ENCODE assay signal across 7 mouse cellular contexts in the genomic region with DNA sequence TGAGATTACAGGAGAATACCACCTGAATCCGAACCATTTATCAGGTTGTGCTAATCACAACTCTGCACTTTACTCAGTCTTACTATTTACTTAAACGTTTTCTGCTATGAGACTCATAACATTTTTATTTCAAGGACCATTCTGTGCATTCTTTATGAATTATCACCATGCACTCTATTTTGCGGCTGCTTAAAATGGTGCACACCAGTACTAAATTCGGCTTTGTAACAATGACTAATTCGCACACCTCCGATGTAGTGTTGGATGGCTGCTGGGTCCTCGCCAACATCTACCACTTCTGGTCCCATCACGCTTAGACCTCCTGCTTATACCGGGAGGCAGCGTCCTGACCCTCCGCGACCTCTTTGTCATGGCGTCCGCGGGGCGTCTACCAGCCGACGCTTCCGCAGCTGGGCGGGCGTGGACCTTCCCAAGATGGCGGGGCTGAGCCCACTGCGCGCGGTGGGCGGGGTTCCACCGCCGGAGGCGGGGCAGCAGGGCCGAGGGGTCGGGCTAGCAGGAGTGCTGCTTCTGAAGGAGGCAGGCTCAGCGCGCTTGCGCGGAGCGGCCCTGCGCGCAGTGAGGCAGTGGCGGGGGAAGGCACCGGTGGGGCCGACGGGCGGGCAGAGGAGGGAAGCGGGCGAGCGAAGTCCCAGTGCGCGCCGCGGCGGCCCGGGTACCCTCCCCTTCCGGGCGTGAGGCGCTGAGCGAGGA. TPM values are rescaled to one million over a fixed set of nuclear protein-coding genes. Genes with fewer than 3 reads are reported as not detected.
A peak's percentile ranks its signal among the peaks of the same experiment; 100 is the strongest.
DNase-seq lines count a peak whose midpoint lies in the region; ATAC-seq lines count a peak whose summit lies in the region.

Ube2g1 (plus strand) TSS at position 590 of the 714 bp plus-strand sequence.

- H3K4me2 ChIP-seq in intestine, embryonic 16.5 days (ENCODE audit: low read depth, low read length), result peak within 1 kb of the TSS; percentile 75
- H3K4me2 ChIP-seq in midbrain, embryonic 11.5 days, result peak within 1 kb of the TSS; percentile 59

- no peaks in the 10 kb centered on the region for H3K9me3 ChIP-seq in intestine, embryonic 16.5 days (ENCODE audit: control insufficient read depth, low read length)
- H3K9me3 ChIP-seq in midbrain, embryonic 11.5 days (ENCODE audit: control insufficient read depth, low read length), result no peaks in the 10 kb centered on the region

- H3K4me3 ChIP-seq in intestine, embryonic 16.5 days (ENCODE audit: low read length), result peak within 1 kb of the TSS; percentile 99
- peak within 1 kb of the TSS; percentile 97 for H3K4me3 ChIP-seq in midbrain, embryonic 11.5 days (ENCODE audit: low read depth, low read length)

- intact Hi-C loops in left cerebral cortex, postnatal 36 days (cut with DNase I), result loop anchor here (5.0 kb wide), 4 partner anchors 85 to 410 kb away; partner anchors contain the start of genes Ankfy1, Camkk1, Cyb5d2 and Zzef1

- H3K36me3 ChIP-seq in intestine, embryonic 16.5 days (ENCODE audit: control insufficient read depth, insufficient read depth, low read length), result no peaks in the 10 kb centered on the region
- no peaks in the 10 kb centered on the region for H3K36me3 ChIP-seq in midbrain, embryonic 11.5 days (ENCODE audit: control insufficient read depth, insufficient read depth, low read length)

- peak; percentile 98 for DNase-seq in adrenal gland, adult 8-10 months
- DNase-seq in embryo, embryonic 9.5 days (ENCODE audit: extremely low spot score), result peak; percentile 99
- DNase-seq in gastrocnemius, postnatal 4 days (ENCODE audit: low spot score in 2 of 2), result peak; percentile 97 to 98
- DNase-seq in left cerebral cortex, postnatal 36 days (ENCODE audit: low spot score in 2 of 2), result peak; percentile 97 to 99
- peak; percentile 100 for DNase-seq in midbrain, embryonic 11.5 days (ENCODE audit: low spot score, missing footprints)
- peak; percentile 99 for DNase-seq in skeletal muscle tissue, adult 2 months (ENCODE audit: low read depth, low spot score)

- H3K4me1 ChIP-seq in intestine, embryonic 16.5 days (ENCODE audit: control insufficient read depth, insufficient read depth, low read length), result peaks cover 6% of the 10 kb centered on the region
- H3K4me1 ChIP-seq in midbrain, embryonic 11.5 days (ENCODE audit: control insufficient read depth, insufficient read depth, low read length), result peaks cover 8% of the 10 kb centered on the region

- peak; percentile 97 for ATAC-seq in intestine, embryonic 16.5 days
- peak; percentile 94 for ATAC-seq in midbrain, embryonic 11.5 days (ENCODE audit: low FRiP score)

- H3K27ac ChIP-seq in intestine, embryonic 16.5 days (ENCODE audit: low read length), result peak within 1 kb of the TSS; percentile 99
- H3K27ac ChIP-seq in midbrain, embryonic 11.5 days (ENCODE audit: low read depth, low read length), result peak within 1 kb of the TSS; percentile 96

- H3K27me3 ChIP-seq in intestine, embryonic 16.5 days (replicated peaks; ENCODE audit: control insufficient read depth, insufficient read depth, low read length), result no peaks in the 10 kb centered on the region
- H3K27me3 ChIP-seq in midbrain, embryonic 11.5 days (ENCODE audit: control insufficient read depth, insufficient read depth, low read length), result no peaks in the 10 kb centered on the region

- H3K9ac ChIP-seq in intestine, embryonic 16.5 days (ENCODE audit: low read depth, low read length), result peak within 1 kb of the TSS; percentile 97
- peak within 1 kb of the TSS; percentile 98 for H3K9ac ChIP-seq in midbrain, embryonic 11.5 days (ENCODE audit: low read length)

- 2% methylated on average over 50 of the region's 56 CpGs for WGBS in intestine, embryonic 16.5 days
- WGBS in midbrain, embryonic 11.5 days, result 2% methylated on average over 48 of the region's 56 CpGs

RNA-seq across cellular contexts. Expression of gene Ube2g1, which starts in this region (rescaled TPM):
- 10 to 100 TPM; 40.7 to 55.4 (median 49.6) TPM for total RNA-seq in adrenal gland, adult 8-10 months (2022)
- total RNA-seq in gastrocnemius, postnatal 4 days (2021), result 10 to 100 TPM; 36.0 to 46.5 TPM
- 49.1 and 50.0 TPM in 2 replicates for polyA plus RNA-seq in intestine, embryonic 16.5 days (2015; fragmentation: Nextera tagmentation; extraction: Ambion mirVana)
- total RNA-seq in left cerebral cortex, postnatal 36 days (2021), result 10 to 100 TPM; 50.7 to 59.0 TPM
- 121 and 137 TPM in 2 replicates for polyA plus RNA-seq in midbrain, embryonic 11.5 days (2014; fragmentation: Nextera tagmentation; extraction: Ambion mirVana)

Comparison
In these comparisons a context has a peak if more than half of its experiments do, and no peak if none do; other contexts are left out.
1. Peak in every context shown above with its lines: DNase-seq, ATAC-seq, H3K4me3 ChIP-seq and H3K27ac ChIP-seq.